Mouse (Mus musculus) left cerebral cortex, postnatal 36 days (tissue): Measurements from ENCODE around the gene Mrpl37. TPM values are rescaled to one million over a fixed set of nuclear protein-coding genes. Genes with fewer than 3 reads are reported as not detected.

Experiments
- DNase-seq, 2 experiments: peaks; one replicate each; pipeline ENCODE4 v3.0.0; 2021 to 2022; ENCODE audit warnings: low spot score in 2 of 2, mixed read lengths in 1 of 2
- intact Hi-C: fragments of 180-260 bp; cut with DNase I; formaldehyde crosslinking; loops from one replicate; pipeline ENCODE4 v1.15.1; 2025
- total RNA-seq, 2 experiments: library from RNA; stranded (reverse); gene quantifications; 2 replicates each; pipeline ENCODE4 v1.2.3; 2021

Gene Mrpl37
- total RNA-seq, 2 experiments from 2014 or later = 56.1 to 58.9 TPM

DNA sequence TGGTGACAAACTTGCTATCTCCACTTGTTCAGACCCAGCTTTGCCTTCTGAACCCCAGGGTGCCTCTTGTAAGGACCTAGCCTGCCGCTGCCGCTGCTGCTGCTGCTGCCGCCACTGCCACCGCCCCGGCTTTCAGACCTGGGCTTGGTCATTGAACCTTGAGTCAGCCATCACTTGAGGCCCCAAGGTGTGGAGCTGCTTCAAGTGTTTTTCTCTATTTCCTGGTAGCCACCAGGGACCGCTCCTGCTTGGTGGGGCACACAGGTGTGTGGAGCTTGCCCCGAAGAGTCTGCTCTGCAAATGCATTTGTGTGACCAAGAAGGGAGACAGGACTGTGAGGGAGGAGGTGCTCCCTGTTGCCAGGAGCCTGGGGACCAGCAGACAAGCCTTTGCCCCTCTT is 41.8 kb downstream of the Mrpl37 start:
- intact Hi-C loops = no loop called here
- no peak for DNase-seq

- no peak for DNase-seq
- intact Hi-C loops = no loop called here
Observed at GRCm38 (mm10) chr4:107021464-107021863, 45.2 kb downstream of the Mrpl37 start.

- DNase-seq = no peak
- intact Hi-C loops = no loop called here
Observed at GRCm38 (mm10) chr4:107020287-107021000, 46.2 kb downstream of the Mrpl37 start.

DNA sequence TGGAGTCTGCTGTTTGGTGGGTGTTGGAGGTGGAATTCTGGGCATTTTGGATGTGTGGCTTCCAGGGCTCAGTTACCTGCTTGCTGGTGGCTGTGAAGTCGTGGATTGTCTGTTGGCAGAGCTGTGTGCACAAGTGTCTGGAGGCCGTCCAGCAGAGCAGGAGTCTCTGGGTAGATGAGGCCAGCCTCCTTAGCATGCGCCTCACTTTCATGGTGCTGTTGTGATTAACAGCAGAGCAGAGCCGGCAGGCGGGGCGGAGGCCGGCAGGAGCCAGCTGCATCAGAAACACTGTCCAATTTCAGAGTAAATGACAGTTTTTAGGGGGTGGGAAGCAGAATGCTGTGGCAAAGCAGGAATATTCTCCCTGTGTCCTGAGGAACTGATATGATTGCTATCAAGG is 47.6 kb downstream of the Mrpl37 start:
- peak; percentile 61 to 66 for DNase-seq
- intact Hi-C loops = no loop called here

DNA sequence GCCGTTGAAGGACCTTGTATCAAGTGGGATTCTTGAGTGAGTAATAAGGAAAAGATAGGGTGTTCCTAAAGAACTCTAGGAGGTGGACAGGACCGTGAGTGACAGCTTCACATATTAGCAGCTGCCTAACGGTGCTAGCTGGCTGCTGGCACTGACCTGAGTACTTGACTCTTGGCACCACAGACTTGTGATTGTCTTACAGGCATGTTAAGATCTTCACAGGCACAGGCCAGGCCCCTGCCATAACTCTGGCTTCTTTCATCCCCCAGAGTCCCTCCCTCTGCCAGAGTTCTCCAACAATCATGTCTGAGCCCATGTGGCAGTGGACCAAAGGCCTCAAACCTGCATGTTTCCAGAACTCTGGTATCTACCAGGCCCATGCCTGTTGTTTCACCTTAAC is 48.1 kb downstream of the Mrpl37 start:
- no peak for DNase-seq
- intact Hi-C loops = no loop called here

DNA sequence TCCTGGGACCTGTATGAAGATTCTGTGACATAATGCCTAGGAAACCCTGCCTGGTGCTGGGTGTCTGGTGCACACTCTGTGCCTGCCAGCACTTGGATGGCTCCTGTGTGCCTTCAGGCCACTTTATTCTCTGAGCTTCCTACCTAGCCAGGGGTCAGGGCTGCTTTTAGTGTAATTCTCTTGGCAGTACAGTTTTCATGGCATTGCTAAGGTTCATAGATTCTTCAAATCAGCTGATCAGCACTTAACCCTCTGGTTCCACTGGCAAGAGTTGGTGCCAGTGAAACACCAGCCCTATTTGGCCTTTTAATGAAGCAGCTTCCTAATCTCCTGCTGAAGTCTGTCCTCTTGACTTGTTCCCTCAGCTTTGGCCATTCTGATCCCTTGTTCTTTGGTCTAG is 49.4 kb downstream of the Mrpl37 start:
- no peak for DNase-seq
- intact Hi-C loops = no loop called here

DNA sequence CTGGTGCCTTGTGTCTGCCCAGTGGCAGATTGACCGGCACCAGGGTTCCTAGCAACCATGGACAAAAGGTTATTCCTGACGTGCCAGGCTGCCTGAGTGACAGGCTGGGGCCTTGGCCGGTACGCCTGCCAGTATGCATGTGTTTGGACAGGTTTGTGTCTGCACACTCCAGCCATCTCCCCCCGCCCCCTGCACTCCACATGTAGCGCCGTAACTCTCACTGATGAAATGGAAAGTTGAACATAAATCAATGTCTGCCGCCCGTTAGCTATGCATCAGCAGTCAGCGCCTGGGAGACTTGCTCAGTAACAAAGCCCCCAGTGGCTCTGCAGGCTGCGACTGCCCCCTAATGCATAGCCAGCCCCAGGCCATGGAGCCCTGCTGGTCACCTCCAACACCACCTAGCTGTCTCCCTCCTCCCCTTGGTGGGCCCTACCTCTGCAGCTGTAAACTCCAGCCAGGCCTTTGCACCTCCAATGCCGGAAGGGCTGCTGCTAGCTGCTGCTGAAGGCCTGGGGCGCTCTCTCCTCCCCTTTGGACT is 50.6 kb downstream of the Mrpl37 start:
- intact Hi-C loops = no loop called here

GRCm38 (mm10) chr4:107013817-107014260 is 52.8 kb downstream of the Mrpl37 start:
- DNase-seq = no peak
- intact Hi-C loops = no loop called here

More for the DNA sequence above, 50.6 kb downstream of the Mrpl37 start:
- no peak for DNase-seq

- DNase-seq = no peak
- intact Hi-C loops = no loop called here
Observed at GRCm38 (mm10) chr4:107013119-107013816, 53.4 kb downstream of the Mrpl37 start.

DNA sequence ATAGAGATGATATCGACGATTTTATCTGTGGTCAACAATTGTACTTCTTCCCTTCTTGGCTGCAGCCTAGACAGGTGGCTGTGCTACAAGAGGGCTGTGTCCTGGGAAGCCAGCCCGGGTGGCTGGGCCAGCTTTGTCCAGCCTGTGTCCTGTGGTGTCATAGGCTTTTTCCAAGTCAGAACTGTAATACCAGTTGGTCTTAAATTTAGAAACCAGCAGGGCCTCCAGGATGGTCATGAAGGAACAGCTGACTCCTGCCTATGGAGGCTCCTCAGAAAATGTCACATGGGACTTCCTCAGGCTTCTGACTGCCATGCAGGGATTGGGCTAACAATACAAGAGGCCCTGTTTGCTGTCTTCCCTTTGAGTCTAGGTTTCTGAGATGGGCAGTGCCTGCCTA is 54.1 kb downstream of the Mrpl37 start:
- DNase-seq = no peak
- intact Hi-C loops = no loop called here

GRCm38 (mm10) chr4:107012005-107012478 is 54.6 kb downstream of the Mrpl37 start:
- intact Hi-C loops = no loop called here
- DNase-seq = no peak

GRCm38 (mm10) chr4:107011325-107012004 is 55.2 kb downstream of the Mrpl37 start:
- no peak for DNase-seq
- intact Hi-C loops = no loop called here

GRCm38 (mm10) chr4:107009548-107009947 is 57.1 kb downstream of the Mrpl37 start:
- intact Hi-C loops = no loop called here
- DNase-seq = no peak

GRCm38 (mm10) chr4:107008161-107008560 is 58.5 kb downstream of the Mrpl37 start:
- intact Hi-C loops = no loop called here

DNA sequence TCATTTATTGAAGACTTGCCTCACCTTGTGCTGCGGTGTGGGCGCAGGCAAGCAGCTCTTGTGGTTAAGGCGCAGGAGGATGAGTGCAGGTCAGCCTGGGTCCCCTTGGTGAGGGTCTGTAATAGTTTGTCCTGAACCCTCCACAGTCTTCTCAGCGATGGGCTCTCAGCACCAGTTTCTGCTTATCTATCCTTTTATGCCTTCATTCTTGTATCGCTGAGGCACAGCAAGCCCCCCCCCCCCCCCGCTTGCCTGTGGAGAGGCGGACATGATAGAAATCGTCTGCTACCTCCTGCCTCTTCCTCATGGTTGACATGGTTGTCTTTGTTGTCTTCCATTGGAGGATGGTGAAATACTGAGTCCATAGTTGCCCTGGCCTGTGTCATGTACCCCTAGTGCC is 59.3 kb downstream of the Mrpl37 start:
- intact Hi-C loops = no loop called here
- DNase-seq = no peak

More at GRCm38 (mm10) chr4:107008161-107008560, 58.5 kb downstream of the Mrpl37 start:
- DNase-seq = no peak

DNA sequence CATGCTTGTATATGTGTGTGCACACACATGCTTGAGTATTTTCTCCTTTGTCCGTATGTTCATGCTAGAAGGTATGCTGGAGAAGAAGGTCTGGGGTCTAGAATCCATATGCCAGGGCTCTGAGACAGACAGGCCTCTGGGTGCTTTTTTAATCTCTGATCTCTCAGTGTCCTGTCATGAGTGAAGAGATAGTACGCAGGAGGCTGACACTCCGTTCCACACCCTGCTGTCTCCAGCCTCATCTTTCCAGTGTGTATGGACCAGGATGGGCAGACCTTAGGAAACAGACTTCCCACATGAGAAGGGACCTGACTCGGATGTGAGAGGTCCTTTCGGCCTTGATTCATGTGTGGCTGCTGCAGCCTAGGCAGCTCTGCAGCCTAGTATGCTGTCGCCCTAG is 59.9 kb downstream of the Mrpl37 start:
- intact Hi-C loops = no loop called here
- no peak for DNase-seq

DNA sequence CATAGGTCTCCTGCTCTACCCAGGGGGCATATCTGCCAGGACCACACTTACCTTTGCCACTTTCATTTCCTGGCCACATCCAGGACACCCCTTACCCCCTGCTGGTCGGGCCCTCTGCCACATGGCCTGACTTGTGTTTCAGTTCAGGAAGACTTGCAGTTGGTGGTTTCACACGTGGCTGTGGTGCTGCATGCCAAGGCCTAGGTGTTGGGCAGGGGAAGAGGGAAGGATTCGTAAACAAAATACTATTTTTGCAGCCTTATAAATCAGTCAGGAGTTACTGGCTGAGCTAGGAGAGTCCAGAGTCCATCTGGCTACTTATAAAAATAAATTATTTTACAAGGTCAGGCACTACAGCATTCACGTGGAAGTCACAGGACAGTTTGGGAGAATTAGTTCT is 60.4 kb downstream of the Mrpl37 start:
- intact Hi-C loops = no loop called here
- no peak for DNase-seq
